Mouse (Mus musculus): ENCODE data around the gene Mrps18c.

Mrps18c gene

DNA sequence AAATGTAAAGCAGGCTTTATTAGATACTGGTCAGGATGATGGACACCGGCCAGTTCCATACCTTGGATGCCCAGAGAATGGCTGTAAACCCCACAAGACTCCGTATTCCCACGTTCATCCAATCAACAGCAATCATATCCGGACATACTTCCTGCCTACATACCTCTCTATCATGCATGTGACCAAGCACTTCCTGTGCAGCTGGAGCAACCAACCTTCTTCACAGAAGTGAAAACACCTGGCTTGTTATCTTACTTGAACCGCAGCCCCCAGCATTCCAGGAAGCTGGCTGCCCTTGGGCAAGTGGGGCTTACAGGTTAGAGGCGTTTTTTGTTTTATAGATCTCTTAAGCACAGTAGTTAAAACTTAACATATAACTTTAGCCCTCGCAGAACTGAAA lies 24.4 kb downstream of the Mrps18c start:
- in situ Hi-C loops (cut with MboI, MseI): loop anchor here (5.0 to 25.0 kb wide), 2 partner anchors 89 to 861 kb away; no protein-coding TSS in a partner anchor

DNA sequence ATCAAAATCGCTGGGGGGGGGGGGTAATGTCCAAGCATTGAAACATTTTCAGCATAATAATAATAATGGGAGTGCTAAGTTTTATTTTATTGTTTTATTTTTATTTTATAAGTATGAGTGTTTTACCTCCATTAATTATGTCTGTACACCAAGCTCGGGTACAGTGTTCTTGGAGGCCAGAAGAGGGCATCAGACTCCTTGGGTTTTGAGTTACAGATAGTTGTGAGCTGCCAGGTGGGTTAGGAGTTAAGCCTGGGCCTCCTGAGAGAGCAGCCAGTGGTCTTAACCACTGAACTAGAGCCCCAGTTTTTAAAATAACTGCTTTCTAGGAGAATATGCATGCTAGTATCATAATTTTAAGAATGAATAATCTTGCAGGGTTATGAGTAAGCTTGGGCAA lies 27.5 kb downstream of the Mrps18c start:
- in situ Hi-C loops (cut with MboI, MseI): no loop called here

GRCm38 (mm10) chr5:100826531-100826930 lies 28.1 kb downstream of the Mrps18c start:
- in situ Hi-C loops (cut with MboI, MseI): no loop called here

GRCm38 (mm10) chr5:100828701-100829100 lies 30.3 kb downstream of the Mrps18c start:
- in situ Hi-C loops (cut with MboI, MseI): no loop called here

GRCm38 (mm10) chr5:100832680-100833079 lies 34.3 kb downstream of the Mrps18c start:
- in situ Hi-C loops (cut with MboI, MseI): no loop called here

GRCm38 (mm10) chr5:100833841-100834240 lies 35.4 kb downstream of the Mrps18c start:
- in situ Hi-C loops (cut with MboI, MseI): no loop called here

DNA sequence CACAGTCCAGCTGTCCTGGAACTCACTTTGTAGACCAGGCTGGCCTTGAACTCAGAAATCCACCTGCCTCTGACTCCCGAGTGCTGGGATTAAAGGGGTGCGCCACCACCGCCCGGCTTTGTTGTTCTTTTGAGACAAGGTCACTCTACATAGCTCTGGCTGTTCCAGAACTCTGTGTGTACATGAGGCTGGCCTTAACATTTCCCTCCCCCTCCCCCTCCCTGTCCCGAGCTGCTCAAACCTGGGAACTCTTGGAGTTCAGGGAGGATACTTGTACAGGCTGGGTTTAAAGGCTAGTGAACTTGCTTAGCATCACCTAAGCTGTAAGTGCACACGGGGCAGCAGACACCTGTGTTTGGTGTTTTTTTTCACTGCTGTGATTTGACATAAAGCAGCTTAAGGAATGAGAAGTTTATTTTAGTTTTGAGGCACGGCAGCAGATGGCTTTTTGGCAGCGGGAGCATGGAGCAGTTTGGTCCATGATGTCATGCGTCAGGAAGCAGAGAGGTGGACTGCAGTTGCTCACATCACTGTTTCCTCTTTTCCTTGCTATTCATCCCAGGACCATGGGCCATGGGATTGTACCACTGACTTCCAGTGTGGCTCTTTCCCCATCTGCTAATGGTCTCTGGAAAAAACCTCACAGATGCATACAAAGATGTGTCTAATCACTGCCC lies 37.6 kb downstream of the Mrps18c start:
- in situ Hi-C loops (cut with MboI, MseI): no loop called here

- in situ Hi-C loops (cut with MboI, MseI): no loop called here
Observed at GRCm38 (mm10) chr5:100837907-100838306, 39.5 kb downstream of the Mrps18c start.

DNA sequence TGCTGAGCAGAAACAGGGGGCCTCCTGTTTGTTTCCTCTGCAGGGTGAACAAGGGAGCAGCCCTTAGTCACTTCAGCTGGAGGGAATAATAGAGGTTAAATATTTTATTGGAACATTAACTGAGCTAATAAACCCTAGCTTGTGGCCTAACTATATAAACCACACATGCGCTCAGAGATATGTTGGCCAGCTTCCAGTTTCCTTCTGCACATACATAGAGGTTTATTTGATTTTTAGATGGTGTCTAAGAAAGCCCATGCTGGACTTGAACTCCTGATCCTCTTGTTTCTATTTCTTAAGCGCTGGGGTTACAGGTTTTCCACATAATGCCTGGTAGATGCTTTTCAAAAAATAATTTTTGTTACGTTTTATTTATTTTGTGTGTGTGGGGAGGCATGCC lies 46.1 kb downstream of the Mrps18c start:
- in situ Hi-C loops (cut with MboI, MseI): no loop called here

DNA sequence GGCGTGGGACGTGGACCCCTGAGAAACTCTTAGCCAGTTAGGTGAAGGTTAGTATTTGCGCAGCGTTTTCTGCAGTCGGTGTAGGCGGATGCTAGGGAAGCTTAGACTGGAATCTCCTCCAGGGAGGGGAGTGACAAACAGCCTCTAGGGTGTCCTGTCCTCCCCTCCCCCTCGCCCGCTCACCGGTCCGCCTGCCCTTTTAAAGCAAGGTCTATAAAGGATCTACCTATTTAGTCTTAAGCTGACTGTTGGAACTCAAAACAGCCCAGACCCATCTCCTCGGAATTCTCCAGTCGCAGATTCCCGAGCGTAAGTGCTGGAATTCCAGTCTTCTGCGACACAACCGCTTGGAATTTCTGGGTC lies 47.0 kb downstream of the Mrps18c start, which contains the start of gene Gpat3:
Gpat3 (plus strand) TSS at position 229 of the 363 bp plus-strand sequence.
- in situ Hi-C loops (cut with MboI, MseI): no loop called here

- in situ Hi-C loops (cut with MboI, MseI): no loop called here
Observed at GRCm38 (mm10) chr5:100845848-100846598, 47.6 kb downstream of the Mrps18c start.

- in situ Hi-C loops (cut with MboI, MseI): no loop called here
Observed at GRCm38 (mm10) chr5:100846599-100846920, 48.1 kb downstream of the Mrps18c start.

DNA sequence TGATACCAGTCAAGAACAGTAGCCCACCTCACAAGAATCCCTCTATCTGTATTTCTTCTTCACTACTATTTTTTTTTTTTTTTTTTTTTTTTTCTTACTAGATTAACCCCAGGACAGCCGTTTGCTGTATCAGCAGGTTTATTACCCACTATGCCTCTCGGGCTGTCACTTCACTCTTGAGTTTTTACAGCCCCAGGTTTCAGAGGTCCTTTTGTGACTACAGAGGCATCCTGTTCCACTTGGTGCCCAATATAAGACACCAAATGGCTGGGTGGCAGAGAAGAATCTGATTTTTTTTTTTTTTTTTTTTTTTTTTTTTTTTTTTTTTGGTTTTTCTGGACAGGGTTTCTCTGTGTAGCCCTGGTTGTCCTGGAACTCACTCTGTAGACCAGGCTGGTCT lies 48.7 kb downstream of the Mrps18c start:
- in situ Hi-C loops (cut with MboI, MseI): no loop called here

DNA sequence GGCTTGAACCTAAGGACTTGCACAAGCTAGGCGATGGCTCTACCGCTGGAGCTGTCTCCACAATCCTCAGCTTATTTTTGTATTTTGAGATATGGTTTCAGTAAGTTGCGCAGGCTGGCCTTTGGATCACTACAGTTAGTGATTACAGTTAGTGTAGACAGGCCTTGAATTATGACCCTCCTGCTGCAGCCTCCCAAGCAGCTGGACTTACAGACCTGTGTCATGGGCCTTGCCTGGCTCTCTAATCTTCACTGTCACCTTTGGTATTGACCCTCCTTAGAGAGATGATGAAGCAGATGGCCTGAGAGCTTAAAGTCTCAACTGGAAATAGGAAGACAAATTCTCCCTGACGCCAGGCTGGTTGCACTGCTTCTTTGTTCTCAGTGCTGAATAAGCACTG lies 55.5 kb downstream of the Mrps18c start:
- in situ Hi-C loops (cut with MboI, MseI): no loop called here

Data from T-helper 17 cell (primary cell).